Mouse (Mus musculus) left cerebral cortex, adult 2 months (tissue): Measurements from ENCODE around the gene Gm49661. TPM values are rescaled to one million over a fixed set of nuclear protein-coding genes. Genes with fewer than 3 reads are reported as not detected.

Experiments
- DNase-seq, 2 experiments: peaks; one replicate each; pipeline ENCODE4 v3.0.0; 2021 to 2022; ENCODE audit warnings: low spot score in 2 of 2, mixed read lengths in 1 of 2; ENCODE audit errors: extremely low spot score in 1 of 2
- H3K27ac ChIP-seq: fragments of 200-600 bp; 2 replicates; pipeline ENCODE4 v1.8.1; 2022
- H3K4me3 ChIP-seq: fragments of 200-600 bp; 2 replicates; pipeline ENCODE4 v1.8.1; 2022
- CTCF ChIP-seq: fragments of 200-600 bp; IDR thresholded peaks from 2 replicates; pipeline ENCODE4 v1.8.1; 2022; ENCODE audit warnings: antibody characterized with exemption, mild to moderate bottlenecking, moderate library complexity
- intact Hi-C: fragments of 180-260 bp; cut with DNase I; formaldehyde crosslinking; loops from one replicate; pipeline ENCODE4 v1.15.1; 2025
- long read RNA-seq, 2 experiments: library from polyadenylated mRNA; stranded (forward); transcript quantifications; one replicate each; pipeline ENCODE4 v2.0.0; 2021; ENCODE audit warnings: borderline mapping rate in 2 of 2
- total RNA-seq, 2 experiments: library from RNA; stranded (reverse); gene quantifications; 2 replicates each; pipeline ENCODE4 v1.2.3; 2021

The Gm49661 gene
- not detected for total RNA-seq
- long read RNA-seq, experiment 1: 0 reads
- long read RNA-seq, experiment 2: 0 reads

GRCm38 (mm10) chr8:84969241-84970134, at the start of gene Gm49661, which contains the start of the genes Prdx2 and Rnaseh2a:
Gene Gm49661, minus strand, starts transcription at chr8:84969433.
Gene Prdx2, plus strand, starts transcription at chr8:84969587.
Gene Rnaseh2a, minus strand, starts transcription at chr8:84969767.
- Histone ChIP-seq H3K4me3 (peak within 1 kb of the TSS; percentile 56), H3K27ac (peak within 1 kb of the TSS; percentile 90)
- TF ChIP-seq CTCF: no peak
- peak; percentile 74 to 76 for DNase-seq
- intact Hi-C loops: no loop called here

DNA sequence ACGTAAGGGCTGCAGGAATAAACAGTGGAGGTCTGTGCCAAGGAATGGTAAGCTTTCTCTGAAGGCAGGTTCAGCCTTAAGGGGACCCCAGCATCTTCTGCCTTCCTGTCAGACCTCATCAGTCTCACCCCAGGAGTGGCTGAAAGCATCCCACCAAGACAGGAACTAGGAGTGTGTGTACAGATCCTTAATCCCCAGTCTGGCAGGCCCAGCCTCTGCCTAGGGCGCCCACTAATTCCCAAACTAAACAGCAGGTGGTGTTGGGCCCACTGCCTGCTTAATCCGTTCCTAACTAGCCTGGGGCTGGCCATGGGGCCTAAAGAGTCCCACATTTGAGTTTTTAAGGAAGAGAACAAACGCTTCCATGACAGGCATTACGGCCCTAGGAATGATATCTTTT, 48.0 kb upstream of the Gm49661 start:
- DNase-seq: no peak
- Histone ChIP-seq H3K27ac (no peak overlapping the region), H3K4me3 (no peak overlapping the region)
- no peak for TF ChIP-seq CTCF
- intact Hi-C loops: no loop called here

DNA sequence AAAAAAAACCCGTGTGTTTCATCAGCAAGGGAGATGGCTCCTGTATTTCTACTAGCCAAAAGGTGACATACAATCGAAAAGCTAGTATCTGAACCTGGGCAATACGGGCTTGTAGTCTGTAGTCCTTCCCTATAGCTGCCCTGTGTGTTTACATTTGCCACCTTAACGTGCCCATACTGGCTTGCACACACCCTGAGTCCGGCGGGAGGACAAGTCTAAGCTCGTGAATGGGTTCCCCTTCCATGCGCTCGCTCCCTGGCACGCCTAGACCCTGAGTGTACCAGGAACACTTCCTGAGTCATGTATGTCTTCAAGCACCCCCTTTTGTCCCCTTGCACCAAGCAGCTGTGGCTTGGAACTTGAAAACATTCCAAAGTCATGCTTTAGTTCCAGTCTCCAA, 47.5 kb upstream of the Gm49661 start:
- no peak for TF ChIP-seq CTCF
- no peak overlapping the region for H3K27ac ChIP-seq
- DNase-seq: no peak
- H3K4me3 ChIP-seq: no peak overlapping the region
- intact Hi-C loops: no loop called here

DNA sequence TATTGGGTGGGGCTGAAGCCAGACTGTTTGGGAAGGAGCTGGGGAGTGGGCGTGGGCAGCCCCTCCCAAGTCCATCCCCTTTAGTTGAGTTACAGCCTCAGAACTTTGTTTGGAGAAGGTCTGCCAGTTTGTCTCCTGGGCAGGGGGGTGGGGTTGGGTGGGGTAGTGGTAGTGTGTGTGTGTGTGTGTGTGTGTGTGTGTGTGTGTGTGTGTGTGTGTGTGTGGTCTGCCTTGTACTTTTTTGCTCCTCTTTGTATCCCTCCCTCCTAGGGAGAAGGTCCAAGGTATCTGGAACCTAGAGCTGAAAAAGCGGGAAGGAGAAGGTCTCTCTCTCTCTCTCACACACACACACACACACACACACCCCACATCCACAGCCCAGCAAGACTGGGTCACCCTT, 45.2 kb upstream of the Gm49661 start, which contains the start of gene Best2:
TSS of gene Best2 (minus strand) at position 101 of the 400 bp plus-strand sequence.
- no peak for DNase-seq
- H3K4me3 ChIP-seq: peak within 1 kb of the TSS; percentile 55
- H3K27ac ChIP-seq: no peak within 1 kb of the TSS
- intact Hi-C loops: no loop called here
- no peak for TF ChIP-seq CTCF

- H3K4me3 ChIP-seq: peak overlapping the region; percentile 55
- H3K27ac ChIP-seq: no peak overlapping the region
- DNase-seq: peak; percentile 77 to 80
- intact Hi-C loops: no loop called here
- peak; percentile 80 for TF ChIP-seq CTCF
Measured at GRCm38 (mm10) chr8:85013230-85013840, 44.1 kb upstream of the Gm49661 start.

DNA sequence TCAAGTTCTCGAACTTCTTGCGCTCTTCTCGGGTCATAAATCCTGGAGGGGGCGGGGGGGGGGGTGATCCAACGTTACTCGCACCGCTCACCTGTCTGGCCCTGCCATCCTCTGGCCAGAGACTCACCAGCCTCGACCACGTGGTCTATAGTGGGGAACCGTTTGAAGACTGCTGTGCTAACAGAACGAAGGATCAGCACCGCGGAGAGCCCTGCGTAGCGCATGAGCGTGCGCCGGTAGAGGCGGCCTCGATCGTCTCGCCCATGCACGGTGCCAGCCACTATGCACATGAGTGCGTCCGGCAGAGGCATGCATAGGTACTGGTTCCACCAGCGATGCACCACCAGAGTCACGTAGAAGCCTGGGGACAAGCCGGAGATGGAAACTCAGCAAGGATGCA, 42.0 kb upstream of the Gm49661 start:
- Histone ChIP-seq H3K4me3 (no peak overlapping the region), H3K27ac (no peak overlapping the region)
- intact Hi-C loops: no loop called here
- DNase-seq: no peak
- no peak for TF ChIP-seq CTCF

DNA sequence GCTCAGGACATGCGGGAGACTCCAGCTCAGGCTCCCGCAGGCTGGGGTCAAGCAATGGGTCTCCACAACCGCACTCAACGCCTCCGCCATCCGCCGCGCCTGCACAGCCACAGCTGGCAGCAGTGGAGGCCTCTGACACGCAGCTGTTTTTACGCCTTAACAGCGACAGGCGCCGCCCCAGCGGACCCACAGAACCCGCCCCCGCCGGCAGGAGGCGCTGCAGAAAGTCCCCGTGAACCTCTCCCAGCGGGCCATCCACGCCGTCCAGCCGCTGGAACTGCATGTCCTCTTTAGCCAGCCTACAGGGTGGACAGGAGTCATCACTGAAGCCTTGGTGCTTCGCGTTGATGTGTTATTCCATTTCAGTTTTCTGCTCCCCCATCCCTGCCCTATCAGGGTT, 38.5 kb upstream of the Gm49661 start:
- Histone ChIP-seq H3K4me3 (no peak overlapping the region), H3K27ac (no peak overlapping the region)
- peak; percentile 31 for TF ChIP-seq CTCF
- intact Hi-C loops: no loop called here
- DNase-seq: no peak

- peak; percentile 97 for TF ChIP-seq CTCF
- Histone ChIP-seq H3K4me3 (no peak overlapping the region), H3K27ac (no peak overlapping the region)
- peak; percentile 87 to 94 for DNase-seq
- intact Hi-C loops: no loop called here
Measured at GRCm38 (mm10) chr8:84997649-84998295, 28.5 kb upstream of the Gm49661 start.

GRCm38 (mm10) chr8:84996978-84997377, 27.7 kb upstream of the Gm49661 start:
- H3K4me3 ChIP-seq: no peak overlapping the region
- intact Hi-C loops: no loop called here
- DNase-seq: no peak
- H3K27ac ChIP-seq: no peak overlapping the region
- TF ChIP-seq CTCF: no peak

- intact Hi-C loops: no loop called here
- no peak overlapping the region for H3K27ac ChIP-seq
Measured at GRCm38 (mm10) chr8:84995680-84996079, 26.4 kb upstream of the Gm49661 start.

DNA sequence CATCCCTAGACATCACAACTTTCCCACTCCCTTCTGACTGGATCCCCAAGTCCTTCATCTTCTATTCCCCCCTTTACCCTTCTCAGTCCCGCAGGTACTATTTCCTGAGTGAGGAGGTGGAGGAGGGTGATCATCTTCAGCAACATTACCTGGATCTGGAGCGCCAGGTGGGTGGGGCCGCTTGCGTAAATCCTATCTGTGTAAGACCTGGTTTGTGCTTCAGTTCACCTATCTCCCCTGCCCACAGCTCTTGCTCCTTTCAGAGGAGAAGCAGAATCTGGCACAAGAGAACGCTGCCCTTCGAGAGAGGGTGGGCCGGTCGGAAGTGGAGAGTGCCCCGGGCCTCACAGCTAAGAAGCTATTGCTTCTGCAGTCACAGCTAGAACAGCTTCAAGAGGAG, 25.1 kb upstream of the Gm49661 start:
- DNase-seq: no peak
- Histone ChIP-seq H3K27ac (no peak overlapping the region), H3K4me3 (no peak overlapping the region)
- no peak for TF ChIP-seq CTCF
- intact Hi-C loops: no loop called here

More at GRCm38 (mm10) chr8:84995680-84996079, 26.4 kb upstream of the Gm49661 start:
- TF ChIP-seq CTCF: no peak
- DNase-seq: no peak
- no peak overlapping the region for H3K4me3 ChIP-seq

DNA sequence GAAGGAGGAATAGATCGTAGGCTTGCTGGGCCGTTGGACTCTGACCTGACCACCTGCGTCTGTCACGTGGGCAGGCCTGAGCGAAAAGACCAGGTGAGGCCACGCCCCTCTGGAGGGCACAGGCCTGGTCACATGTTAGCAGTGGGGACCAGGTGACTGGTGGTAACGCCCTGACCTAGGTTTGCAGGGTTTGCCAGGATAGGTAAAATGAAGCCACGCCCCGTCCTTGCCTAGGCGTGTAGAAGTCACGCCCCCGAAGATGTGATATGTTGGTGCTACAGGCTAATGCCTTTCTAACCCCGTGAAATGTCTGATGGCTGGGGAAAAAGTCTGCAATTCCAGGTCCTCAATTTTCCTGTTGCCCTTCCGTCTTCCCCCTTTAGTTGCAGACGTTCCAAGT, 21.6 kb upstream of the Gm49661 start:
- H3K4me3 ChIP-seq: peak overlapping the region; percentile 71
- intact Hi-C loops: loop anchor here (1.0 kb wide), 1 partner anchor 17 kb away; no protein-coding TSS in a partner anchor
- DNase-seq: no peak
- peak overlapping the region; percentile 54 for H3K27ac ChIP-seq
- no peak for TF ChIP-seq CTCF
